Mouse (Mus musculus): ENCODE measurements around the gene Methig1. TPM values are rescaled to one million over a fixed set of nuclear protein-coding genes. Genes with fewer than 3 reads are reported as not detected.

The Methig1 gene
- polyA plus RNA-seq, 2 experiments = not detected

- Histone ChIP-seq H3K4me1 (ENCODE audit: control insufficient read depth, insufficient read depth, low read length) (no peaks in the 10 kb centered on the region), H3K9ac (ENCODE audit: low read depth, low read length, severe bottlenecking) (no peak overlapping the region), H3K4me3 (replicated peaks; ENCODE audit: low read length) (no peak overlapping the region), H3K36me3 (ENCODE audit: control insufficient read depth, insufficient read depth, low read length) (peaks cover 26% of the 10 kb centered on the region), H3K27me3 (ENCODE audit: control insufficient read depth, insufficient read depth, low read length) (no peaks in the 10 kb centered on the region), H3K27ac (replicated peaks; ENCODE audit: low read depth, low read length) (no peak overlapping the region), H3K4me2 (replicated peaks; ENCODE audit: low read depth, low read length, severe bottlenecking) (no peak overlapping the region), H3K9me3 (ENCODE audit: control insufficient read depth, low read length) (no peaks in the 10 kb centered on the region)
- TF ChIP-seq POLR2A (IDR thresholded peaks at IDR 0.05; ENCODE audit: borderline replicate concordance, extremely low read depth, insufficient read depth, insufficient read length) = no peak
- 75% methylated on average over 4 of the region's 5 CpGs for WGBS
- ATAC-seq (ENCODE audit: low FRiP score, low read depth) (no peak), DNase-seq (ENCODE audit: low spot score) (no peak)
Measured at GRCm38 (mm10) chr15:100413306-100413705, 60.4 kb downstream of the Methig1 start.

GRCm38 (mm10) chr15:100414011-100414410 lies 61.1 kb downstream of the Methig1 start:
- Histone ChIP-seq H3K27ac (replicated peaks; ENCODE audit: low read depth, low read length) (no peak overlapping the region), H3K4me3 (replicated peaks; ENCODE audit: low read length) (no peak overlapping the region), H3K9me3 (ENCODE audit: control insufficient read depth, low read length) (no peaks in the 10 kb centered on the region), H3K9ac (ENCODE audit: low read depth, low read length, severe bottlenecking) (no peak overlapping the region), H3K4me2 (replicated peaks; ENCODE audit: low read depth, low read length, severe bottlenecking) (no peak overlapping the region), H3K4me1 (ENCODE audit: control insufficient read depth, insufficient read depth, low read length) (no peaks in the 10 kb centered on the region), H3K36me3 (ENCODE audit: control insufficient read depth, insufficient read depth, low read length) (peaks cover 20% of the 10 kb centered on the region), H3K27me3 (ENCODE audit: control insufficient read depth, insufficient read depth, low read length) (no peaks in the 10 kb centered on the region)
- ATAC-seq (ENCODE audit: low FRiP score, low read depth) (peak; percentile 76), DNase-seq (ENCODE audit: low spot score) (peak; percentile 39)
- 45% methylated on average over 4 of the region's 4 CpGs for WGBS
- no peak for TF ChIP-seq POLR2A (IDR thresholded peaks at IDR 0.05; ENCODE audit: borderline replicate concordance, extremely low read depth, insufficient read depth, insufficient read length)

- peaks cover 13% of the 10 kb centered on the region for H3K36me3 ChIP-seq (ENCODE audit: control insufficient read depth, insufficient read depth, low read length)
- H3K4me2 ChIP-seq (replicated peaks; ENCODE audit: low read depth, low read length, severe bottlenecking) = no peak overlapping the region
- no peak overlapping the region for H3K4me3 ChIP-seq (replicated peaks; ENCODE audit: low read length)
- H3K9ac ChIP-seq (ENCODE audit: low read depth, low read length, severe bottlenecking) = no peak overlapping the region
- no peaks in the 10 kb centered on the region for H3K27me3 ChIP-seq (ENCODE audit: control insufficient read depth, insufficient read depth, low read length)
- no peak for ATAC-seq (ENCODE audit: low FRiP score, low read depth)
- WGBS = 94% methylated on average over 13 of the region's 13 CpGs
- TF ChIP-seq POLR2A (IDR thresholded peaks at IDR 0.05; ENCODE audit: borderline replicate concordance, extremely low read depth, insufficient read depth, insufficient read length) = no peak
- no peaks in the 10 kb centered on the region for H3K9me3 ChIP-seq (ENCODE audit: control insufficient read depth, low read length)
- H3K27ac ChIP-seq (replicated peaks; ENCODE audit: low read depth, low read length) = no peak overlapping the region
- H3K4me1 ChIP-seq (ENCODE audit: control insufficient read depth, insufficient read depth, low read length) = 0 out of 2 replicates have a peak, but pooled peaks cover 4% of the 10 kb centered on the region
- no peak for DNase-seq (ENCODE audit: low spot score)
Measured at GRCm38 (mm10) chr15:100414942-100415341, 62.0 kb downstream of the Methig1 start.

GRCm38 (mm10) chr15:100415684-100416083 lies 62.7 kb downstream of the Methig1 start:
- Histone ChIP-seq H3K4me2 (replicated peaks; ENCODE audit: low read depth, low read length, severe bottlenecking) (no peak overlapping the region), H3K9me3 (ENCODE audit: control insufficient read depth, low read length) (no peaks in the 10 kb centered on the region), H3K4me3 (replicated peaks; ENCODE audit: low read length) (no peak overlapping the region), H3K9ac (ENCODE audit: low read depth, low read length, severe bottlenecking) (no peak overlapping the region), H3K27ac (replicated peaks; ENCODE audit: low read depth, low read length) (no peak overlapping the region), H3K4me1 (ENCODE audit: control insufficient read depth, insufficient read depth, low read length) (0 out of 2 replicates have a peak, but pooled peaks cover 4% of the 10 kb centered on the region), H3K36me3 (ENCODE audit: control insufficient read depth, insufficient read depth, low read length) (peaks cover 6% of the 10 kb centered on the region; the same call in 1 of the 2 replicates), H3K27me3 (ENCODE audit: control insufficient read depth, insufficient read depth, low read length) (no peaks in the 10 kb centered on the region)
- no peak for DNase-seq (ENCODE audit: low spot score)
- ATAC-seq (ENCODE audit: low FRiP score, low read depth) = no peak
- WGBS = 83% methylated on average over 8 of the region's 8 CpGs
- TF ChIP-seq POLR2A (IDR thresholded peaks at IDR 0.05; ENCODE audit: borderline replicate concordance, extremely low read depth, insufficient read depth, insufficient read length) = no peak

GRCm38 (mm10) chr15:100417854-100418450 lies 65.0 kb downstream of the Methig1 start:
- no peaks in the 10 kb centered on the region for H3K9me3 ChIP-seq (ENCODE audit: control insufficient read depth, low read length)
- 82% methylated on average over 9 of the region's 9 CpGs for WGBS
- no peak for TF ChIP-seq POLR2A (IDR thresholded peaks at IDR 0.05; ENCODE audit: borderline replicate concordance, extremely low read depth, insufficient read depth, insufficient read length)
- no peaks in the 10 kb centered on the region for H3K27me3 ChIP-seq (ENCODE audit: control insufficient read depth, insufficient read depth, low read length)
- no peak overlapping the region for H3K4me2 ChIP-seq (replicated peaks; ENCODE audit: low read depth, low read length, severe bottlenecking)
- no peak overlapping the region for H3K27ac ChIP-seq (replicated peaks; ENCODE audit: low read depth, low read length)
- no peak overlapping the region for H3K9ac ChIP-seq (ENCODE audit: low read depth, low read length, severe bottlenecking)
- H3K4me1 ChIP-seq (ENCODE audit: control insufficient read depth, insufficient read depth, low read length) = peaks cover 12% of the 10 kb centered on the region
- no peaks in the 10 kb centered on the region for H3K36me3 ChIP-seq (ENCODE audit: control insufficient read depth, insufficient read depth, low read length)
- no peak overlapping the region for H3K4me3 ChIP-seq (replicated peaks; ENCODE audit: low read length)
- ATAC-seq (ENCODE audit: low FRiP score, low read depth) (no peak), DNase-seq (ENCODE audit: low spot score) (no peak)

Data from limb, embryonic 14.5 days (tissue).